Mouse (Mus musculus): ENCODE measurements at regions not wholly inside any gene's neighbourhood (a gene's known extent, or its start where the extent isn't known, plus 50 kb on each side); places are given as distances from the start of the nearest gene placed in this dataset.

- TF ChIP-seq CTCF (IDR thresholded peaks at IDR 0.05): no peak
- no peak for DNase-seq (ENCODE audit: extremely low spot score in 1 of 2, low spot score in 2 of 2)
- intact Hi-C loops (cut with DNase I): no loop called here
- Histone ChIP-seq H3K4me3 (no peak overlapping the region), H3K27ac (no peak overlapping the region)
Measured at GRCm38 (mm10) chr12:33593685-33594084, 164.2 kb downstream of the Twistnb start.

DNA sequence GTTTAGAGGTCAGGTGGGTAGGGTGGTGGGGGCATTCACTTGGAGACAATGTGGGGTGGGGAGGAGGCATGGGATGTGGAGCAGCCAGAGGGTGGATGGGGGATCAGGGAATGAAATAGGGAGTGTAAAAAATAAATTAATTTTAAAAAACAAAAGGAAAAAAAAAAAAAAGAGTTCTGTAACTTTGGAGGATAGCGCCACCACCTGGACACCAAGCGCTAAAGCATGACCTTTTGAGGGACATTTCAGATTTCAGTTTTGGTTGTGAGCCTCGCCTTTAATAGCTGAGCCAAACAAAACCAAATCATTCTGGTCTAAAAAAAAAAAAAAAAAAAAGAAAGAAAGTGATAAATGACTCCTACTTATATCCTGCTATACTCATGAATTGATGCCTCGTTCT, 176.0 kb downstream of the Twistnb start:
- intact Hi-C loops (cut with DNase I): loop anchor here (5.0 to 10.0 kb wide), 4 partner anchors 349 to 1579 kb away; partner anchors contain the start of gene Twist1
- H3K27ac ChIP-seq: no peak overlapping the region
- peak; percentile 34 for TF ChIP-seq CTCF (IDR thresholded peaks at IDR 0.05)
- DNase-seq (ENCODE audit: extremely low spot score in 1 of 2, low spot score in 2 of 2): no peak
- H3K4me3 ChIP-seq: no peak overlapping the region

- intact Hi-C loops (cut with DNase I): loop anchor here (5.0 to 10.0 kb wide), 4 partner anchors 347 to 1577 kb away; partner anchors contain the start of gene Twist1
- no peak for DNase-seq (ENCODE audit: extremely low spot score in 1 of 2, low spot score in 2 of 2)
- Histone ChIP-seq H3K27ac (no peak overlapping the region), H3K4me3 (no peak overlapping the region)
- peak; percentile 75 for TF ChIP-seq CTCF (IDR thresholded peaks at IDR 0.05)
Measured at GRCm38 (mm10) chr12:33607811-33608602, 178.6 kb downstream of the Twistnb start.

DNA sequence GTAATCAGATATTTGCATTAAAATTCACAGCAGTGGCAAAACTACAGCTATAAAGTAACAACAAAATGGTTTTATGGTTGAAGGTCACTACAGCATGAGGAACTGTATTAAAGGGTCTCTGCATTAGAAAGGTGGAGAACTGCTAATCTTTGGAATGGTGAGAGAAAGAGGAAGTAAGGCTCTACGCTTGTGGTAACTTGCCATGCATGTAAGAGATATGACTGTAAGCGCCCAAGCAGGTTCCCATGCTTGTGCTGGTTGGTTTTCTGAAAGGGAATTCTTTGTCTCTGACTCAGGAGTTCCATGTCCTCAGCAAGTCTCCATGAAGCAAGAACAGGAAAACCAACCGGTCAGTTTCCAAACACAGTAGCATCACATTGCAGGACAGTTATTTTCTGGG, 182.9 kb downstream of the Twistnb start:
- Histone ChIP-seq H3K4me3 (no peak overlapping the region), H3K27ac (no peak overlapping the region)
- no peak for DNase-seq (ENCODE audit: extremely low spot score in 1 of 2, low spot score in 2 of 2)
- intact Hi-C loops (cut with DNase I): no loop called here
- no peak for TF ChIP-seq CTCF (IDR thresholded peaks at IDR 0.05)

DNA sequence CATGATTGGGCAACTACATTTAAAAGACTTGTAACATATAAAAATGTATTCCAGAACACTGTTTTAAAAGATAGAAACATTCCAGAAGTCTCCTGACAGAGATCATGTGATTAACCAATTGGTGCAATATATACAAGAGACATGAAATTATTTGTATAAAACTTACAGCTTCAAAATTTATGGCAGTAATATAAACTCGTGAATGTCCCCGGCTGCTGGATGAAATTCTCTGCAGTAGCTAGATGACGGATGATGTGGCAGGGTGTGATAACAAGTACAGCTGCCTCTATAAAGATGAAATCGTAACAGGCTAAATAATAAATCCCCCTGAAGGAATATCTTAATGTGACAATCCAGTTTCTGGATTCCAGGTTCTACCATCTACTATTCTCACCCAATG, 191.0 kb downstream of the Twistnb start:
- DNase-seq (ENCODE audit: extremely low spot score in 1 of 2, low spot score in 2 of 2): no peak
- no peak for TF ChIP-seq CTCF (IDR thresholded peaks at IDR 0.05)
- Histone ChIP-seq H3K4me3 (no peak overlapping the region), H3K27ac (no peak overlapping the region)
- intact Hi-C loops (cut with DNase I): no loop called here

DNA sequence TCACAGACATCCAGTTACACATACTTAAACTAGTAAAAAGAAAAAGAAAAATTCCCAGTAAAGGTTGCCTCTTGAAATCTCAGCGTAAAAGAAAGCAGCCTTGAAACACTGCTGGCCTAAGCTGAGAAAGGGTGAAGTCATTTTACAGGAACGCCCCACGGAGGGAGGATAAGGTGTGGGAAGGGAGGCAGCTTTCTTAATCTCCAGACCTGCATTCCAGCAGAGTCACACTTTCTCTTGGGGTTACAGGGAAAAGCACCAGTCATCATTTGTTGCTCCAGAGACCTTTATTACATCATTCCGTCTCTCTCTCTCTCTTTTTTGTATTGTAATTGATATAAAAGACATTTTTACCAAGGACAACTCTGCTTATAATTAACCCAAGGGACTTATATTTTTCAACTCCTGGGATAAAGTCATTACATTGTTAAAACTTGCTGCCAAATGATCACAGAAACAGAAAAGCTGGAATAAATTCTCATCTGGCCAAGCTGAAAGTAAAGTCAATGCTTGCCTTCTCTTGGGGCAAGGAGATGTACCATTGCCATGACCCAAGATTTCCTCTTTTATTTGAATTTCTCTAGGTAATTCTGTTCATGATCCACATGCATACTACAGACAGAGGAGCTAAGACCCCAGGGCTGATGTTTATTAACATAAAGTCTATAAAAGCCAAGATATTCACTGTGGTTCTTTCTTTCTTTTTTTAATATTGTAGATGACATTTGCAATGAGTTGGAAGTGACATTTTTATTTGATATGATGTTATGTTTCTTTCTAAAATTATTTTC, 196.9 kb downstream of the Twistnb start:
- TF ChIP-seq CTCF (IDR thresholded peaks at IDR 0.05): no peak
- DNase-seq (ENCODE audit: extremely low spot score in 1 of 2, low spot score in 2 of 2): no peak
- Histone ChIP-seq H3K27ac (no peak overlapping the region), H3K4me3 (no peak overlapping the region)
- intact Hi-C loops (cut with DNase I): no loop called here

GRCm38 (mm10) chr12:33652597-33652996, 223.2 kb downstream of the Twistnb start:
- DNase-seq (ENCODE audit: extremely low spot score in 1 of 2, low spot score in 2 of 2): no peak
- intact Hi-C loops (cut with DNase I): no loop called here
- no peak for TF ChIP-seq CTCF (IDR thresholded peaks at IDR 0.05)
- no peak overlapping the region for H3K27ac ChIP-seq
- no peak overlapping the region for H3K4me3 ChIP-seq

DNA sequence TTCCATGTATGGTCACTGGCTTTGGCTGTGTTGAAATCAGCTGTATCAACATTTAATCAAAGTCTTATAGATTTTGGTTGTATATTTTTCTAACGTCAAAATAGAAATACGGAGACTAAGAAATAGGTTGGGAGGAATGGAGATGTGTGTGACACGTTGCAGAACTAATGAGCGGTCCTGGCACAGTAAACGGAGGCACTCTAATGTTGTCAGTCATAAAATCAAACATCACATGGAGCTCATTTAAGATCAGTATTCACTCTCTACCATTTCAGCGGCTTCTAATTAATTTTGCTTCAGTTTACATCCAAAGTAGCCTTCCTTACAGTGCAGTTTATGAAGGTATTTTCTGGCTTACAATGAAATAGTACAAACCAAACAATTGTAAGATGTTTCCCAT, 246.1 kb downstream of the Twistnb start:
- intact Hi-C loops (cut with DNase I): no loop called here
- TF ChIP-seq CTCF (IDR thresholded peaks at IDR 0.05): no peak
- no peak overlapping the region for H3K27ac ChIP-seq
- no peak overlapping the region for H3K4me3 ChIP-seq
- no peak for DNase-seq (ENCODE audit: extremely low spot score in 1 of 2, low spot score in 2 of 2)

DNA sequence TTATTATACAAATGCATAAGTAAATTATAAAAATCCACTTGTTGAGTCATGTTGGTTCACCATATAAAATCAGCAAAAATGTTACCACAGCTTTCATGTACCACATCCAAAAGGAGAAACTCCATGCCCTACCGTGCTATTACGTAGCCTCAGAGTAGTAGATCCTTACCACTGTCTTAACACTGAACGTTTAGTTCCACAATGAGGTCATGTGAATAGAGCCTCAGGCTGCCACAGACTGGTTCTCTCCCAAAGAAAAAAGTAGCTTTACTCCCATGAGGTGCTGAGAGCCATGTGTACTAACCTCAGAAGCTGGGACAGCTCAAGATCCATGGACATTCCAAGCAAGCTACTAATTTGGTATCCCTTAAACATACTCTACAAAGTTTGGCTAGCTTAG, 235.4 kb upstream of the Ferd3l start:
- Histone ChIP-seq H3K4me3 (no peak overlapping the region), H3K27ac (no peak overlapping the region)
- TF ChIP-seq CTCF (IDR thresholded peaks at IDR 0.05): no peak
- intact Hi-C loops (cut with DNase I): no loop called here
- DNase-seq (ENCODE audit: extremely low spot score in 1 of 2, low spot score in 2 of 2): no peak

- DNase-seq (ENCODE audit: extremely low spot score in 1 of 2, low spot score in 2 of 2): no peak
- no peak for TF ChIP-seq CTCF (IDR thresholded peaks at IDR 0.05)
- intact Hi-C loops (cut with DNase I): no loop called here
- no peak overlapping the region for H3K27ac ChIP-seq
- H3K4me3 ChIP-seq: no peak overlapping the region
Measured at GRCm38 (mm10) chr12:33714392-33714791, 213.8 kb upstream of the Ferd3l start.

DNA sequence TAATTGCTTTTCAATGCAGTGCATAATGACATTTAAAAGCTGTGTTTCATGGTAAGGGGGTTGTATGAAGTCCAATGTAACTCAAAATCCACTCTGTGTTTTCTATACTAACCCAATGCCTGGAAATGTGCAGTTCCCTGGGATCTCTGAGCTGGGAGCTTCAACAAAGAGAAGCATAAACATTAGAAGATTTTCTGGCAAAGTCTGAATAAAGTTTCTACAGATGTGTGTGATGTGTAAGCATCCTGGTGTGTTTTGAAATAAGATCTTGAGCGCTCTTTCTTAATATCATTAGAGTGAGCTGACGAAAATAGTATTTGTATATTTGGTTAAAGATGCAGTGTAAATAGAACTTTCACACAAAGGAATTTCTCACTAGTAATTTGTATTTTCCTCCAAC, 212.2 kb upstream of the Ferd3l start:
- DNase-seq (ENCODE audit: extremely low spot score in 1 of 2, low spot score in 2 of 2): no peak
- intact Hi-C loops (cut with DNase I): no loop called here
- no peak for TF ChIP-seq CTCF (IDR thresholded peaks at IDR 0.05)
- no peak overlapping the region for H3K4me3 ChIP-seq
- H3K27ac ChIP-seq: no peak overlapping the region

DNA sequence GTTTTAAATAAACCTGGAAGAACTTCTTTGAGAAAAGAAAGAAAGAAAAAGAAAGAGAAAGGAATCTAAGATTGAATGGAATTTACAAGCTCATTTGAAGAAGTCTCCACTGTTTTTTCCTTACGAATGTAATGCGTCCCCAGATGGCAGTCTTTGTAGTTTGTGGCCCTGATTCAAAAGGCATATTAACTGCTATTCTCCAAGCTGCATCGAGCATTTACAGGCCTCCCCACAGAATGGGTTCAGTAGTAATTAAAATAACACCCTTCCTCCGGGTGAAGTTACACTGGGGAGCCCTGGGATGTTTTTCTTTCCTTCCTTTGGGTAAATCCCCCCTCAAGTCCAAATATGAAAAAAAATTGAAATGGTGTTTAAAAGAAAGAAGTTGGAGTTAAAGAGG, 211.2 kb upstream of the Ferd3l start:
- no peak for TF ChIP-seq CTCF (IDR thresholded peaks at IDR 0.05)
- intact Hi-C loops (cut with DNase I): no loop called here
- Histone ChIP-seq H3K4me3 (no peak overlapping the region), H3K27ac (no peak overlapping the region)
- no peak for DNase-seq (ENCODE audit: extremely low spot score in 1 of 2, low spot score in 2 of 2)

All from left cerebral cortex, adult 2 months (tissue).